23 mouse cellular contexts compared by ENCODE assay signal in genomic region chr6:15750101-15750500, GRCm38 (mm10).
"Had no signal": no experiment of that assay in that cellular context is flagged by ENCODE, and none has a peak within 500 bp of the region (broad histone marks: within the 10 kb centered on the region; RNA-seq: fewer than 3 reads in every experiment).

No protein-coding gene starts in this region.

- H3K4me3 ChIP-seq: gastrocnemius, adult 2 months; heart, embryonic 10.5 days; heart, embryonic 12.5 days; hindbrain, embryonic 13.5 days; hindbrain, embryonic 15.5 days; kidney, embryonic 15.5 days; limb, embryonic 10.5 days; limb, embryonic 12.5 days had no signal

- DNase-seq: gastrocnemius, adult 2 months; gastrocnemius, postnatal 10 days; gastrocnemius, postnatal 25 days; heart, adult 18-20 months; heart, postnatal 10 days; kidney, adult 11 months; kidney, adult 2 months; kidney, adult 9 months; kidney, postnatal 14 days; kidney, postnatal 36 days; layer of hippocampus, adult 9-11 months; layer of hippocampus, postnatal 36 days; liver had no signal

- H3K4me1 ChIP-seq: heart, embryonic 10.5 days; hindbrain, embryonic 13.5 days; kidney, embryonic 15.5 days; limb, embryonic 10.5 days; limb, embryonic 12.5 days had no signal

- H3K27ac ChIP-seq: gastrocnemius, adult 2 months; heart, embryonic 10.5 days; hindbrain, embryonic 13.5 days; hindbrain, embryonic 15.5 days; hindbrain, postnatal 0 days; kidney, embryonic 15.5 days; kidney, postnatal 0 days; limb, embryonic 10.5 days; limb, embryonic 12.5 days had no signal

- H3K27me3 ChIP-seq: heart, embryonic 12.5 days; hindbrain, embryonic 13.5 days; hindbrain, embryonic 15.5 days; kidney, embryonic 15.5 days; limb, embryonic 12.5 days had no signal

- H3K36me3 ChIP-seq: hindbrain, embryonic 13.5 days; hindbrain, embryonic 15.5 days; limb, embryonic 10.5 days had no signal

- ATAC-seq: hindbrain, postnatal 0 days; intestine, embryonic 16.5 days had no signal
